Mouse (Mus musculus) heart, adult 2 months (tissue): ENCODE data around the gene Acads.

Source experiments
- CTCF ChIP-seq: fragments of 200-600 bp; IDR thresholded peaks from 2 replicates; pipeline ENCODE4 v1.8.1; 2022; ENCODE audit warnings: antibody characterized with exemption, mild to moderate bottlenecking, moderate library complexity
- POLR2A ChIP-seq: fragments of 200-500 bp; IDR thresholded peaks from 2 replicates; pipeline ENCODE4 v1.6.1; 2011; ENCODE audit warnings: mild to moderate bottlenecking, low read depth, low read length, control low read depth; ENCODE audit not compliant: insufficient read depth

- TF ChIP-seq POLR2A (no peak), CTCF (no peak)
Measured at GRCm38 (mm10) chr5:115144471-115144870, 25.3 kb upstream of the Acads start.
